Mouse (Mus musculus): ENCODE results near the gene 4930402H24Rik.

- TF ChIP-seq POLR2A (IDR thresholded peaks at IDR 0.05; ENCODE audit: insufficient read depth, low read length) (no peak), EP300 (IDR thresholded peaks at IDR 0.05; ENCODE audit: insufficient read depth, low read depth, low read length) (no peak)
Measured at GRCm38 (mm10) chr2:130851363-130852246, 54.6 kb downstream of the 4930402H24Rik start.
